Mouse (Mus musculus): Measurements from ENCODE around the gene 1700001C19Rik.

Gene 1700001C19Rik

DNA sequence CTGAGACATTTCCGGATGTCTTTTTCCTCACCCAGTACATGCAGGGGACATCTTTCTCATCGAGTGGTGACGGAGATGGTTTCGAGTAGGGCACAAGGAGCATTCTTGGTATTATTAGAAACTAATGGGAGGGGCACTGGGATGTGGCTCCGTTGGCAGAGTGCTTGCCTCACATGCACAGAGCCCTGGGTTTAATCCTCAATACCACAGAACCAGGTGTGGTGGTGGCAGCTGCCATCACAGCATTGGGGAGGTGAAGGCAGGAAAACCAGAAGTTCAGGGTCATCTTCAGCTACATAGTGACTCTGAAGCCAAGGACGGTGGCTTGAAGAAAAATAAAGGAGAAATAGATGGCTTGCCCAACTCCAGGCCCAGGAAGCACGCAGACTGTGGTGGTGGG is 25.0 kb upstream of the 1700001C19Rik start:
- DNase-seq (ENCODE audit: low spot score), result no peak

- no peak for DNase-seq (ENCODE audit: low spot score)
These were observed 24.5 kb upstream of the 1700001C19Rik start for GRCm38 (mm10) chr17:47461688-47462087.

DNA sequence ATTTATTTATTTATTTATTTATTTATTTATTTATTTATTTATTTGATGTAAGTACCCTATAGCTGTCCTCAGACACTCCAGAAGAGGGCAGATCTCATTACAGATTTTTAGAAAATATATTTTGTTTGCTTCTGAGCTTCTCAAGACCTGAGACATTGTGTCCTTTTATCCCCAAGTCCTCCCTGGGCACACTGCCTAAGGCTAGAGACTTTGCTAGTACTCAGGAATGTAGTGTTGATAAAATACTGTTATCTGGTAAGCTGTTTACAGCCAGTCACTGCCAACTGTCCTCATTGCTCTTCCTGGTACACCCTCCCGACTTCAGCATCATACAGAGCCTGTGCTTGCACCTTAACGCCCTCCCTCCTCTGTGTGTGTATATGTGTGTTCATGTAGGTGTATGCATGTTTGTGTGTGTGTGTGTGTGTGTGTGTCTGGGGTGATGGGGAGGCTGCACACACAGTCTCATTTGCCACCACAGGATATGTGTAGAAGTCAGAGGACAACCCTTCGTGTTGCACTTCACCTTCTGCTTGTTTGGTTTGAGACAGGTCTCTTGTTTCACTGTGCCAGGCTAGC is 22.3 kb upstream of the 1700001C19Rik start:
- no peak for DNase-seq (ENCODE audit: low spot score)

DNA sequence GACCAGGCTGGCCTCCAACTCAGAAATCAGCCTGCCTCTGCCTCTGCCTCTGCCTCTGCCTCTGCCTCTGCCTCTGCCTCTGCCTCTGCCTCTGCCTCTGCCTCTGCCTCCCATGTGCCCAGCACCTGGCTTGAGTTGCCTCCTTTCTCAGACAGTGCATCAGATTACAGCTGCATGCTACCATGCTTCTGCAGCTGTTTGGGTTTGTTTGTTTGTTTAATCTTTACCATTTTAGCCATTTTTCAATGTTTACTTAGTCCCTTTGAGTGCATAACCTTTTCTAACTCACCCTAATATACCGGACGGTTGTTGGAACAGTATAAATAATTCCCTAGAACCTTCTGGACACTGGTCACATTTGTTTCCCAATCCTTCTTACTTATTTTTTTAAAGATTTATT is 21.8 kb upstream of the 1700001C19Rik start:
- DNase-seq (ENCODE audit: low spot score), result no peak

GRCm38 (mm10) chr17:47458310-47458709 is 21.1 kb upstream of the 1700001C19Rik start:
- DNase-seq (ENCODE audit: low spot score), result no peak

GRCm38 (mm10) chr17:47454675-47455074 is 17.5 kb upstream of the 1700001C19Rik start:
- DNase-seq (ENCODE audit: low spot score), result peak; percentile 52

- DNase-seq (ENCODE audit: low spot score), result peak; percentile 53
These were observed 15.7 kb upstream of the 1700001C19Rik start for GRCm38 (mm10) chr17:47452886-47453285.

DNA sequence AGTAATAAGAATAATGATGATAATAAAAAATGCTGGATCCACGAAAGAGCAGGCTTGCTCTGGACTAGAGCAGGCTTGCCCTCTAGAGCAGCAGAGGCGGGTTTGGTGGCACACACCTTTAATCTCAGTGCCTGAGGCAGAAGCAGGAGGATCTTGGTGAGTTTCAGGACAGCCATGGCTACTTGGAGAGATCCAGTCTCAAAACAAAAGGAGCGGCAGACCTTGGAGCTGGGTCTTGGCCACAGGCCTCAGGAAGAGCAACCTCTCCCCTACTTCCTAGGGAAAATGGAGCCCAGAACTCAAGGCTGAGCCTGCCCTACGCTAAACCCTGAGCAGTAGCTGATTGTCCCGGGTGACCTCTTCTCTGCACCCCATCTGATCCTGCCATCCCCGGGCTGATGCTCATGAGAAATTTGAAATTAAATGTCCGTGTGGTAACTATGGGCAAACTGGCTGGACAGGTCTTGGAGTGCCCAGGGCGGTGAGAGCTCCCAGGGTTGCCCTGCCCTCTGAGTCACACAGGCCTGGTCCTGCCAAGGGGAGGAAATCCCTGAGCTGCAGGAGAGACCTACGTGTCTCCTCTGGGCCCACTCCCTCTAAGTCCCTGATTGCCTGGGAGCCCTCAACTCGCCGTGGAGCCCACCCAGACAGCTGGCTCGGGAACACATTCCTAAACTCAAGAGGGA is 13.8 kb upstream of the 1700001C19Rik start:
- peak; percentile 89 for DNase-seq (ENCODE audit: low spot score)

DNA sequence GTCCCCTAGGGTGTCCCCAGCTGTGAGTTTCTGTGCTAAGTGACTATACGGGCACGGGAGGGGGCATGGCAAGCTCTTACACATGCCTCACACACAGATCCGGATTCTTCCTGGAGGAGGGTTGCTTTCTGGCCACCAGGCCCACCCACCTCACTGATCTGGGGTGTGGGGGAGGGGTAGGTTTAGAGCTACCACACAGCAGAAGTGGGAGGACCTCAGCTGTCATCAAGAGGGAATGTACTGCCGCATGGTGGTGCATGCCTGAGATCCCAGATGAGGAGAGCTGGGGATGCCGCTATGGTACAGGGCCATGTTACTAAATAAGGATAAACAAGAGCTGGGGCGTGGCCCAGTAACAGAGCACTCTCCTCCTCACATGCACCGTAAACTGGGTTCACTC is 13.1 kb upstream of the 1700001C19Rik start:
- no peak for DNase-seq (ENCODE audit: low spot score)

- DNase-seq (ENCODE audit: low spot score), result no peak
These were observed 12.3 kb upstream of the 1700001C19Rik start for GRCm38 (mm10) chr17:47449432-47449831.

- no peak for DNase-seq (ENCODE audit: low spot score)
These were observed 11.6 kb upstream of the 1700001C19Rik start for GRCm38 (mm10) chr17:47448523-47449372.

GRCm38 (mm10) chr17:47446561-47446960 is 9.4 kb upstream of the 1700001C19Rik start:
- no peak for DNase-seq (ENCODE audit: low spot score)

DNA sequence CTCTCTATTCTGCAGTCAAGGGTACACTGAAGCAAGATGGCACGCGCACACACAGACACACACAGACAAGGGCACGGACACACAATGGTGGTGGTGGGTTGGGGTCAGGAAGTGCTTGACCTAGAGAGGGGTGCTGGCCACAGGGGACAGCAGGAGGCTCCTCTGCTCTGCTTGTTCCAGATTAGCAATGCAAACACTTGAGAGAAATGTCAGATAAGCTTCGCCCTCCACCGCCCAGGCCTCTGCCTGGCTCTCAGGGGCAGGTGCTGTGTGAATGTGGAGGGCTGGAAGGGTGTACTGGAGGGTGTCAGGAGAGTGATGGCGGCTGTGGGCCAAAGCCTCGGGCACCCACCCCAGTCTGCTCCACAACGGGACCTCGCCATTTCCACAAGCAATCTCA is 8.8 kb upstream of the 1700001C19Rik start:
- no peak for DNase-seq (ENCODE audit: low spot score)

- DNase-seq (ENCODE audit: low spot score), result no peak
These were observed 8.3 kb upstream of the 1700001C19Rik start for GRCm38 (mm10) chr17:47445518-47445917.

DNA sequence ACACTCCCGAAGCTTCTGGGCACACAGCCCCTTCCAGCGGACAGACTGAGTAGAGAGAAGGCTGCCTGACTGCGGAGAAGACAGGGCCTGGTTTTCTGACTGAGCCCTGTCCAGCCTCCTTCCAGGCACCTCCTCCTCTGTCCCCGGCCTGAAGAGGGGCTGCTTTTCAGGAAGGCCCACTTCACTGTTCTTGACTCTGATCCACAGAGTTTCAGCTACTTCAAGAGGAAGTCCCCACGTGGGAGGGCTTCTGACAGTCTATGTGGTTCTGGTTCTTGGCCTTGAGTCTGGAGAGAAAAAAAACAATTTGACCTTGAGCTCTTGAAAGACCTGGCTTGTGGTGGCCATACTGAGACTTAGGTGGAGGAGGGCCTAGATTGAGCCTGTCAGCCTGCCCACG is 6.9 kb upstream of the 1700001C19Rik start:
- no peak for DNase-seq (ENCODE audit: low spot score)

GRCm38 (mm10) chr17:47442271-47442670 is 5.1 kb upstream of the 1700001C19Rik start:
- no peak for DNase-seq (ENCODE audit: low spot score)

- no peak for DNase-seq (ENCODE audit: low spot score)
These were observed 4.3 kb upstream of the 1700001C19Rik start for GRCm38 (mm10) chr17:47441296-47442051.

- no peak for DNase-seq (ENCODE audit: low spot score)
These were observed 3.2 kb upstream of the 1700001C19Rik start for GRCm38 (mm10) chr17:47440359-47440890.

DNA sequence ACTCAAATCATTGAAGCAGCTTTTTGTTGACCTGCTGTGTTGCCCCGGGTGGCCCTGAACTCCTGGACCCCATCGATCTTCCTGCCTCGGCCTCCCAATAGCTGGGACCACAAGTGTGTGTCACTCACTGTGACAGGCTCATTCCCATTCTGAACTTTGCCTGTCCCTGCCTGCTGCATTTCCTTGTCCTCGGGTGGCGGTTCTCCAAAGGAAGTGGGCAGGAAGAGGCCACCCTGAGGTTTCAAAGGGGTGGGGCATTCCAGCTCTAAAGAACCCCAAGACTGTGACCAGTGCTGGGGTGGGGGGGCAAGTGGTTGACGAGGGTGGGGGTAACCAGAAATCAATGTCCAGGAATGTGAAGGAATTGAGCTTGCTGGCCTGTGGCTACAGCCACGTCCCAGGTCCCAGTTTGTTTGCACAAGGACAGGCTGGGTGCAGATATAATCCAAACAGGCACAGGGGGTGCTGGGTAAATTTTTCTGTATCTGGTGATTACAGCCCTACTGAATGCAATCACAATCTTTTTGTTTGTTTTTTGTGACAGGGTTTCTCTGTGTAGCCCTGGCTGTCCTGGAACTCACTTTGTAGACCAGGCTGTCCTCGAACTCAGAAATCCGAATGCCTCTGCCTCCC is 2.3 kb upstream of the 1700001C19Rik start:
- DNase-seq (ENCODE audit: low spot score), result peak; percentile 47

- no peak for DNase-seq (ENCODE audit: low spot score)
These were observed 1.4 kb upstream of the 1700001C19Rik start for GRCm38 (mm10) chr17:47438611-47439010.

- peak; percentile 92 for DNase-seq (ENCODE audit: low spot score)
These were observed 845 bp downstream of the 1700001C19Rik start, which contains the start of gene AI661453 for GRCm38 (mm10) chr17:47436156-47436906. TSS of gene AI661453 (plus strand) at chr17:47436615.
